Mouse (Mus musculus): ENCODE data around the gene Tpp1. TPM values are rescaled to one million over a fixed set of nuclear protein-coding genes. Genes with fewer than 3 reads are reported as not detected.
A peak's percentile ranks its signal among the peaks of the same experiment; 100 is the strongest.

Gene Tpp1
- polyA plus RNA-seq (2016; fragmentation: Nextera tagmentation; extraction: Ambion mirVana): 60.2 and 62.6 TPM in 2 replicates

- no peaks in the 10 kb centered on the region for H3K27me3 ChIP-seq (ENCODE audit: poor library complexity, severe bottlenecking)
- 24% methylated on average over 20 of the region's 20 CpGs for WGBS
- DNase-seq (ENCODE audit: extremely low spot score, low spot score): peak; percentile 87
- H3K36me3 ChIP-seq (replicated peaks): peaks cover 75% of the 10 kb centered on the region
- H3K9me3 ChIP-seq: no peaks in the 10 kb centered on the region
- peaks cover 22% of the 10 kb centered on the region for H3K4me1 ChIP-seq
- H3K27ac ChIP-seq: peak within 1 kb of the TSS; percentile 87
- H3K4me3 ChIP-seq: peak within 1 kb of the TSS; percentile 73
Observed at GRCm38 (mm10) chr7:105751491-105752433, at the start of gene Tpp1. TSS of gene Tpp1 (minus strand) at chr7:105752235.

GRCm38 (mm10) chr7:105796972-105797371, 44.9 kb upstream of the Tpp1 start:
- no peak for DNase-seq (ENCODE audit: extremely low spot score, low spot score)
- 93% methylated on average over 3 of the region's 3 CpGs for WGBS
- H3K4me1 ChIP-seq: no peaks in the 10 kb centered on the region

DNA sequence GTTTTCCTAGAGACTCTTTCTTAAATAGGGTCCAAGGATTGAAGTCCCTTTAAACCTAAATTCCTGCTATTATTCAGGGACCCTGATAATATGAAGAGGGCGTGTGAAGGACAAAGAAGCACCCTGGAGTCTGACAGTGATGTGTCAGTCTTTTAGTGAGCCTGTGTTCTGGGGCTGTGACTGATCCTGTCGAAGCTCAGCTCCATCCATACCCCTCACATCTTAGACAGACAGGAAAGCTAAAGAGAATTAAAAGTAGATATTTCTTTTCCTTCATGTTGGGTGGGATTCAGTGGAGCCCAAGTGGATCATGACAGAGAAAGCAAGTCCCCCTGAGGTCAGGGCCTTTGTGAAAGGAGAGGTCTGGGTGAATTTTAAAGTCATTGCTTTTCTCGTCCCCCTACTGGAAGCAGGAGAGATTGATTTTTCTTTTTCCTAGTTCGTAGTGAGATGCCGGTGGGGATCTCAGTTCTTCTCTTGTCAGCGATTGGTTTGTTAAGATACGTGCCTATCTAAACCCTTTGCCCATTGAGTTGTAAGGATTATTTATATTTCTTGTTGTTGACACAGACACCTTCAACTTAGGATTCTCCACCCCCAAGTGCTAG, 43.8 kb upstream of the Tpp1 start:
- H3K36me3 ChIP-seq (replicated peaks): no peaks in the 10 kb centered on the region
- no peaks in the 10 kb centered on the region for H3K4me1 ChIP-seq
- no peak overlapping the region for H3K4me3 ChIP-seq
- no peaks in the 10 kb centered on the region for H3K9me3 ChIP-seq
- no peak for DNase-seq (ENCODE audit: extremely low spot score, low spot score)
- no peaks in the 10 kb centered on the region for H3K27me3 ChIP-seq (ENCODE audit: poor library complexity, severe bottlenecking)
- no peak overlapping the region for H3K27ac ChIP-seq
- WGBS: 18% methylated on average over 7 of the region's 7 CpGs

More at GRCm38 (mm10) chr7:105796972-105797371, 44.9 kb upstream of the Tpp1 start:
- Histone ChIP-seq H3K27me3 (ENCODE audit: poor library complexity, severe bottlenecking) (no peaks in the 10 kb centered on the region), H3K9me3 (no peaks in the 10 kb centered on the region), H3K4me3 (no peak overlapping the region), H3K27ac (no peak overlapping the region), H3K36me3 (replicated peaks) (no peaks in the 10 kb centered on the region)

GRCm38 (mm10) chr7:105793701-105794100, 41.7 kb upstream of the Tpp1 start:
- H3K27ac ChIP-seq: no peak overlapping the region
- WGBS: 86% methylated on average over 7 of the region's 7 CpGs
- no peaks in the 10 kb centered on the region for H3K36me3 ChIP-seq (replicated peaks)
- no peaks in the 10 kb centered on the region for H3K4me1 ChIP-seq
- no peaks in the 10 kb centered on the region for H3K9me3 ChIP-seq
- DNase-seq (ENCODE audit: extremely low spot score, low spot score): no peak
- H3K4me3 ChIP-seq: no peak overlapping the region
- H3K27me3 ChIP-seq (ENCODE audit: poor library complexity, severe bottlenecking): peaks cover 19% of the 10 kb centered on the region

GRCm38 (mm10) chr7:105791147-105791546, 39.1 kb upstream of the Tpp1 start:
- Histone ChIP-seq H3K36me3 (replicated peaks) (peaks cover 1% of the 10 kb centered on the region), H3K4me1 (peaks cover 24% of the 10 kb centered on the region), H3K9me3 (no peaks in the 10 kb centered on the region), H3K27ac (no peak overlapping the region), H3K27me3 (ENCODE audit: poor library complexity, severe bottlenecking) (peaks cover 29% of the 10 kb centered on the region), H3K4me3 (no peak overlapping the region)
- WGBS: 83% methylated on average over 1 of the region's 1 CpGs
- no peak for DNase-seq (ENCODE audit: extremely low spot score, low spot score)

DNA sequence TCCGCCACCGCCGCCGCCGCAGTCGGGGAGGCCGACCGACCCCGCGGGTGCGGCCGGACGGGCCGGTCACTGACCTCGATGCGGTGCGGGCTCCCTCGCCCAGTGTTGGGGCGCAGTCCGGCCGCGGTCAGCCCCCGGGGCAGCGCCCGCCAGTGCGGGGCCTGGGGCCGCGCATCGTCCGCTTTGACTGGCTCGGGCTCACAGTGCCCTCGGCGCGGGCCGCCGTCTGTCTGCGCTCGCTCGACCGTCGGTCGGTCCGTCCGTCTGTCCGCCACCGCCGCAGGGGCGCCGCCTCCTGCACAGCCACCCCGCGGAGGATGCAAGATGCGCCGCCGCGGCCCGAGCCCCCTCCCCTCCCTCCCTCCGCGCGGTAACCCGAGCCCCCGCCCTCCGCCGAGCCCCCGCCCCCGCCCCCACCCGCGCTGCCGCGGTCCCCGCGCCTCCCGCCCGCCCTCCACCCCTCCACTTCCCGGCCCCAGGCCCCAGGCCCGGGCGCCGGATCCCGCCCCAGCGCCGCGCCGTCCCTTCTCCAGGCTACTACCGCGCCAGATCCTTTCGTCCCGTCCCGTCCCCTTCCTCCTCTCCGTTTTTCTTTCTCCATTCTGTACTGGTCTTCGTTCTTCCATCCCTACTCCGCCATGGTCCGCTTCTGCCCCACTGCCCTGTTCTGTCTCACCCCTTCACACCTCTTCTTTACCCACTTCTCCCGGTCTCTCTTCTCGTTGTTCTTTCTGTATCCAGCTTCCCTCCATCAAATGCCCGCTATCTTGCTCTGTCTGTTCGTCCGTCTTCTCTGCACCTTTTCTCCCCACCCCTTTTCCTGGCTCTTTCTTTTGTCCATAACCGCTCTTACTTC, 35.5 kb upstream of the Tpp1 start, which contains the start of gene Dchs1:
Gene Dchs1, minus strand, starts transcription at position 370 of the 856 bp plus-strand sequence.
- DNase-seq (ENCODE audit: extremely low spot score, low spot score): peak; percentile 51
- Histone ChIP-seq H3K36me3 (replicated peaks) (peaks cover 26% of the 10 kb centered on the region), H3K27ac (peak within 1 kb of the TSS; percentile 97), H3K9me3 (no peaks in the 10 kb centered on the region), H3K4me1 (peaks cover 60% of the 10 kb centered on the region), H3K4me3 (peak within 1 kb of the TSS; percentile 88), H3K27me3 (ENCODE audit: poor library complexity, severe bottlenecking) (peaks cover 33% of the 10 kb centered on the region)
- WGBS: under 1% methylated on average over 62 of the region's 97 CpGs

GRCm38 (mm10) chr7:105786506-105787284, 34.7 kb upstream of the Tpp1 start:
- peaks cover 62% of the 10 kb centered on the region for H3K4me1 ChIP-seq
- WGBS: 5% methylated on average over 20 of the region's 20 CpGs
- peak overlapping the region; percentile 88 for H3K4me3 ChIP-seq
- H3K27ac ChIP-seq: peak overlapping the region; percentile 97
- no peaks in the 10 kb centered on the region for H3K9me3 ChIP-seq
- DNase-seq (ENCODE audit: extremely low spot score, low spot score): peak; percentile 43
- H3K36me3 ChIP-seq (replicated peaks): peaks cover 35% of the 10 kb centered on the region
- H3K27me3 ChIP-seq (ENCODE audit: poor library complexity, severe bottlenecking): peaks cover 33% of the 10 kb centered on the region

GRCm38 (mm10) chr7:105784556-105784955, 32.5 kb upstream of the Tpp1 start:
- Histone ChIP-seq H3K36me3 (replicated peaks) (peaks cover 56% of the 10 kb centered on the region), H3K27ac (0 out of 2 replicates have a peak overlapping the region, but pooled peaks have one; percentile 31), H3K4me3 (peak overlapping the region; percentile 16), H3K4me1 (peaks cover 62% of the 10 kb centered on the region), H3K9me3 (no peaks in the 10 kb centered on the region), H3K27me3 (ENCODE audit: poor library complexity, severe bottlenecking) (peaks cover 23% of the 10 kb centered on the region)
- WGBS: 30% methylated on average over 4 of the region's 4 CpGs
- DNase-seq (ENCODE audit: extremely low spot score, low spot score): no peak

DNA sequence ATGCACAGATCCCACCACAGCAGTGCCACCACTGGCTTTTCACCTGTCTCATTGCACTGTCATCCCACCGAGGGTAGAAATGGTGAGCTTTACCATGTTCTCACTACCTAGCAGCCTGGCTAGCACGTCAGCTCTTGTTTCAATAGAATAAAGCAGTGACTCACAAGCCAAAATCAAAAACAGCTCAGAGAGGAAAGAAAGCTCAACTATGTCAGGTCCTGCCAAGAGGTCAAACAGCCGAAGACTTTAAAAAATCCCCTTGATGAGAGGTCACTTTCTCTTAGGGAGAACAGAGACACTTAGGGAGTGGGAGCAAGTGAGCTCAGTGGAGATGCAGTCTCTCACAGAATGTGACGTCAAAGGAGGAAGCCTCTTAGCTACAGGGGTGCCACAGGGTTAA, 31.8 kb upstream of the Tpp1 start:
- no peak for DNase-seq (ENCODE audit: extremely low spot score, low spot score)
- no peak overlapping the region; the same call in 1 of the 2 replicates for H3K4me3 ChIP-seq
- H3K27ac ChIP-seq: no peak overlapping the region
- WGBS: 50% methylated on average over 4 of the region's 4 CpGs
- peaks cover 16% of the 10 kb centered on the region for H3K27me3 ChIP-seq (ENCODE audit: poor library complexity, severe bottlenecking)
- H3K9me3 ChIP-seq: no peaks in the 10 kb centered on the region
- peaks cover 62% of the 10 kb centered on the region for H3K36me3 ChIP-seq (replicated peaks)
- H3K4me1 ChIP-seq: peaks cover 68% of the 10 kb centered on the region

DNA sequence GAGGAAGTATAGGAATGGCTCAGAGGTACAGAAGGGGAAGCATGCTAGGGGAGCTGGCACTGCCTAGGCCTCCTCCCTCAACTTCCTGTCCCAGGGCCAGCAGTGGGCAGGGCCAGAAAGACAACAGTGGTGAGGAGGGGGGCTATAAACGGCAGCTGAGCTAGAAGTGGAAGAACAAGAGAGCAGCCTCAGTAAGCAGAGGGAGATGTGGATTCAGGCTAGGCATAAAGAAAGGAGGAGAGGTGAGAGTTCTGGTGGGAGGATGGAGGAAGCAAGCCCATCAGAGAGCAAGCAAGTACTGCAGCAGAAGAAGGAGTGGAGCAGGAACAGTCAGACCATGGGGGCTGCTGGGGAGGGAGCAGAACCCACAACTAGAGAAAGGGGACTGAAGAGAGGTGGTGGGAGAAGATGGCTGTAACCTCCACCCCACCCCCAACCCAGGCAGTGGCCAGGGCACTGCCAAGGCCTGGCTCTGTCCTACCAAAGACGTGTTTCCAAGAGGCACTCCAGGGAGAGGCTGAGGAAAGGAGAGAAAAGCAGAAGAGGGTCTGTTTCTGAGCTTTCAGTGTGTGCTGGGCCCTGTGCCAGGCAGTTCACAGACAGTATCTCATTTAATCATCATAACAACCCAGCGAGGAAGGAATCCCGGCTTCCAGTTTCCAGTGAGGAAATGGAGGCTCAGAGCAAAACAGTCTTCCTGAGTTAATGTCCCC, 26.7 kb upstream of the Tpp1 start:
- H3K36me3 ChIP-seq (replicated peaks): peaks cover 70% of the 10 kb centered on the region
- H3K27me3 ChIP-seq (ENCODE audit: poor library complexity, severe bottlenecking): no peaks in the 10 kb centered on the region
- WGBS: 46% methylated on average over 4 of the region's 4 CpGs
- no peak for DNase-seq (ENCODE audit: extremely low spot score, low spot score)
- peak overlapping the region; percentile 81 for H3K27ac ChIP-seq
- H3K4me1 ChIP-seq: peaks cover 49% of the 10 kb centered on the region
- H3K4me3 ChIP-seq: peak overlapping the region; percentile 24
- H3K9me3 ChIP-seq: no peaks in the 10 kb centered on the region

DNA sequence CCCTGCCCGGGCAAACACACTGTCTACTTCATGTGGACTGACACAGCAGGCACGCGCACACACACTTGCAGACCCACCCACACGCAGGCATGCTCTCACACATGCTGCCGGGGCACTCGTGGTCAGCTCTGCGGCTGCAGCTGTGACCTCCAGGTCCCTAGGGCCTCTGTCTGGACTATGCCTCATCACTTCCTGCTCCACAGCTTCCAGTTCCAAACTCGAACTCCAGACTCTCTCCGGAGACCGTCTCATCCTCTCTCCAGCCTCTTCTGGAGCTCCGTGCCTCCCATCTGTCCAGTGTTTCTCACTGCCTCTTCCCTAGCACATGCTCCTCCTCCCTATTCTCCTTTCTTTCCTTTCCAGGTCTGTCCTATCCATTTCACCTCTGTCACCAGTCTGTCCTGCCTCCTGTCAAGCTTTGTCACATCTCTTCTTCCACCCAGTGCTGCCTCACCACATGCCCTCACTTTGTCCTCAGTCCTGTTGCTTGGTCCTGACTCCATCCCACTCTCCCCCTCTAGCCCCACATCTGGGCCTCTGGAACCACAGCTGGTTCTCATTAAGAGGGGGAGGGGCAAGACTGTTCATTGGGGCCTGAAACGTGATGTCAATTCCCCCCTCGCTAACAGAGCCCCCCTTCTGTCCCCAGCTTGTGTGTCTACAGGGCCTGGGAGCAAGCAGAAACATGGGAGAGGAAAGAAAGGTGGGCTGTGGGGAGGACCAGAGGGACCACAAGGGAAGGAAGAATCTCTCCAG, 25.9 kb upstream of the Tpp1 start:
- WGBS: 58% methylated on average over 13 of the region's 13 CpGs
- Histone ChIP-seq H3K27ac (peak overlapping the region; percentile 81), H3K36me3 (replicated peaks) (peaks cover 72% of the 10 kb centered on the region)

More for the DNA sequence above, 25.9 kb upstream of the Tpp1 start:
- peak overlapping the region; percentile 24 for H3K4me3 ChIP-seq
- no peaks in the 10 kb centered on the region for H3K9me3 ChIP-seq
- DNase-seq (ENCODE audit: extremely low spot score, low spot score): peak; percentile 53
- peaks cover 42% of the 10 kb centered on the region for H3K4me1 ChIP-seq
- no peaks in the 10 kb centered on the region for H3K27me3 ChIP-seq (ENCODE audit: poor library complexity, severe bottlenecking)
